Mouse (Mus musculus): Measurements from ENCODE around the gene Scn3a. TPM values are rescaled to one million over a fixed set of nuclear protein-coding genes. Genes with fewer than 3 reads are reported as not detected.

Gene Scn3a
- polyA plus RNA-seq, 1 experiment = 0.10 TPM

- WGBS = 62% methylated on average over 2 of the region's 2 CpGs
Observed at GRCm38 (mm10) chr2:65450449-65451360, 116.7 kb downstream of the Scn3a start.

GRCm38 (mm10) chr2:65449126-65449828 lies 118.2 kb downstream of the Scn3a start:
- WGBS = 92% methylated on average over 5 of the region's 5 CpGs
- Histone ChIP-seq H3K4me3 (ENCODE audit: low read depth, low read length) (no peak overlapping the region), H3K36me3 (ENCODE audit: control insufficient read depth, insufficient read depth, low read length) (no peaks in the 10 kb centered on the region), H3K27me3 (ENCODE audit: control insufficient read depth, insufficient read depth, low read length) (no peaks in the 10 kb centered on the region), H3K4me1 (ENCODE audit: control insufficient read depth, insufficient read depth, insufficient read length, low read length) (no peaks in the 10 kb centered on the region), H3K27ac (ENCODE audit: insufficient read depth, low read depth, low read length) (no peak overlapping the region)
- TF ChIP-seq POLR2A (IDR thresholded peaks at IDR 0.05; ENCODE audit: low read depth, low read length) (no peak), CTCF (IDR thresholded peaks at IDR 0.05; ENCODE audit: extremely low read depth, insufficient read length, insufficient replicate concordance, low read depth, low read length) (no peak)

More at GRCm38 (mm10) chr2:65450449-65451360, 116.7 kb downstream of the Scn3a start:
- Histone ChIP-seq H3K27ac (ENCODE audit: insufficient read depth, low read depth, low read length) (no peak overlapping the region), H3K36me3 (ENCODE audit: control insufficient read depth, insufficient read depth, low read length) (no peaks in the 10 kb centered on the region), H3K4me1 (ENCODE audit: control insufficient read depth, insufficient read depth, insufficient read length, low read length) (no peaks in the 10 kb centered on the region), H3K4me3 (ENCODE audit: low read depth, low read length) (no peak overlapping the region), H3K27me3 (ENCODE audit: control insufficient read depth, insufficient read depth, low read length) (no peaks in the 10 kb centered on the region)
- TF ChIP-seq POLR2A (IDR thresholded peaks at IDR 0.05; ENCODE audit: low read depth, low read length) (no peak), CTCF (IDR thresholded peaks at IDR 0.05; ENCODE audit: extremely low read depth, insufficient read length, insufficient replicate concordance, low read depth, low read length) (no peak)

GRCm38 (mm10) chr2:65443082-65443481 lies 124.3 kb downstream of the Scn3a start:
- no peak overlapping the region for H3K27ac ChIP-seq (ENCODE audit: insufficient read depth, low read depth, low read length)
- H3K4me3 ChIP-seq (ENCODE audit: low read depth, low read length) = no peak overlapping the region
- 74% methylated on average over 4 of the region's 4 CpGs for WGBS
- H3K36me3 ChIP-seq (ENCODE audit: control insufficient read depth, insufficient read depth, low read length) = no peaks in the 10 kb centered on the region
- no peak for TF ChIP-seq POLR2A (IDR thresholded peaks at IDR 0.05; ENCODE audit: low read depth, low read length)
- no peak for TF ChIP-seq CTCF (IDR thresholded peaks at IDR 0.05; ENCODE audit: extremely low read depth, insufficient read length, insufficient replicate concordance, low read depth, low read length)
- no peaks in the 10 kb centered on the region for H3K27me3 ChIP-seq (ENCODE audit: control insufficient read depth, insufficient read depth, low read length)
- H3K4me1 ChIP-seq (ENCODE audit: control insufficient read depth, insufficient read depth, insufficient read length, low read length) = no peaks in the 10 kb centered on the region

GRCm38 (mm10) chr2:65441566-65441965 lies 125.9 kb downstream of the Scn3a start:
- H3K27ac ChIP-seq (ENCODE audit: insufficient read depth, low read depth, low read length) = no peak overlapping the region
- H3K27me3 ChIP-seq (ENCODE audit: control insufficient read depth, insufficient read depth, low read length) = no peaks in the 10 kb centered on the region
- H3K36me3 ChIP-seq (ENCODE audit: control insufficient read depth, insufficient read depth, low read length) = no peaks in the 10 kb centered on the region
- H3K4me1 ChIP-seq (ENCODE audit: control insufficient read depth, insufficient read depth, insufficient read length, low read length) = no peaks in the 10 kb centered on the region
- WGBS = 33% methylated on average over 5 of the region's 5 CpGs
- no peak for TF ChIP-seq POLR2A (IDR thresholded peaks at IDR 0.05; ENCODE audit: low read depth, low read length)
- no peak for TF ChIP-seq CTCF (IDR thresholded peaks at IDR 0.05; ENCODE audit: extremely low read depth, insufficient read length, insufficient replicate concordance, low read depth, low read length)
- no peak overlapping the region for H3K4me3 ChIP-seq (ENCODE audit: low read depth, low read length)

- 82% methylated on average over 6 of the region's 6 CpGs for WGBS
- H3K27me3 ChIP-seq (ENCODE audit: control insufficient read depth, insufficient read depth, low read length) = no peaks in the 10 kb centered on the region
- H3K4me1 ChIP-seq (ENCODE audit: control insufficient read depth, insufficient read depth, insufficient read length, low read length) = no peaks in the 10 kb centered on the region
- no peak overlapping the region for H3K27ac ChIP-seq (ENCODE audit: insufficient read depth, low read depth, low read length)
- H3K36me3 ChIP-seq (ENCODE audit: control insufficient read depth, insufficient read depth, low read length) = no peaks in the 10 kb centered on the region
- no peak overlapping the region for H3K4me3 ChIP-seq (ENCODE audit: low read depth, low read length)
- TF ChIP-seq POLR2A (IDR thresholded peaks at IDR 0.05; ENCODE audit: low read depth, low read length) (no peak), CTCF (IDR thresholded peaks at IDR 0.05; ENCODE audit: extremely low read depth, insufficient read length, insufficient replicate concordance, low read depth, low read length) (no peak)
Observed at GRCm38 (mm10) chr2:65441110-65441509, 126.3 kb downstream of the Scn3a start.

GRCm38 (mm10) chr2:65436917-65437316 lies 130.5 kb downstream of the Scn3a start:
- H3K27me3 ChIP-seq (ENCODE audit: control insufficient read depth, insufficient read depth, low read length) = no peaks in the 10 kb centered on the region
- WGBS = 66% methylated on average over 1 of the region's 1 CpGs
- no peak for TF ChIP-seq CTCF (IDR thresholded peaks at IDR 0.05; ENCODE audit: extremely low read depth, insufficient read length, insufficient replicate concordance, low read depth, low read length)
- no peak overlapping the region for H3K4me3 ChIP-seq (ENCODE audit: low read depth, low read length)
- no peaks in the 10 kb centered on the region for H3K36me3 ChIP-seq (ENCODE audit: control insufficient read depth, insufficient read depth, low read length)
- H3K4me1 ChIP-seq (ENCODE audit: control insufficient read depth, insufficient read depth, insufficient read length, low read length) = no peaks in the 10 kb centered on the region
- H3K27ac ChIP-seq (ENCODE audit: insufficient read depth, low read depth, low read length) = no peak overlapping the region

- TF ChIP-seq POLR2A (IDR thresholded peaks at IDR 0.05; ENCODE audit: low read depth, low read length) (no peak), CTCF (IDR thresholded peaks at IDR 0.05; ENCODE audit: extremely low read depth, insufficient read length, insufficient replicate concordance, low read depth, low read length) (no peak)
- H3K4me3 ChIP-seq (ENCODE audit: low read depth, low read length) = no peak overlapping the region
- WGBS = 52% methylated on average over 5 of the region's 5 CpGs
- no peaks in the 10 kb centered on the region for H3K4me1 ChIP-seq (ENCODE audit: control insufficient read depth, insufficient read depth, insufficient read length, low read length)
- no peaks in the 10 kb centered on the region for H3K27me3 ChIP-seq (ENCODE audit: control insufficient read depth, insufficient read depth, low read length)
- H3K36me3 ChIP-seq (ENCODE audit: control insufficient read depth, insufficient read depth, low read length) = no peaks in the 10 kb centered on the region
- no peak overlapping the region for H3K27ac ChIP-seq (ENCODE audit: insufficient read depth, low read depth, low read length)
Observed at GRCm38 (mm10) chr2:65423501-65423900, 143.9 kb downstream of the Scn3a start.
